Mouse (Mus musculus) layer of hippocampus, adult 9-10 months (tissue): ENCODE measurements around the gene Tsacc.
A peak's percentile ranks its signal among the peaks of the same experiment; 100 is the strongest.
"Not testable (repeated sequence)": the region's sequence is repeated elsewhere in the genome, so short reads cannot be mapped to it uniquely, and the experiment has no call there.

Experiments used
- DNase-seq: peaks from one replicate; pipeline ENCODE4 v3.0.0; 2022; ENCODE audit warnings: low spot score

The Tsacc gene

GRCm38 (mm10) chr3:88296561-88297318 lies at the start of gene Tsacc, which contains the start of gene Cct3:
Gene Tsacc, minus strand, starts transcription at chr3:88296999.
Gene Cct3, plus strand, starts transcription at chr3:88297116.
- DNase-seq = peak; percentile 96

GRCm38 (mm10) chr3:88339006-88339405 lies 42.2 kb upstream of the Tsacc start:
- DNase-seq = no peak

GRCm38 (mm10) chr3:88338316-88338715 lies 41.5 kb upstream of the Tsacc start:
- no peak for DNase-seq

- DNase-seq = no peak
Measured at GRCm38 (mm10) chr3:88337367-88338020, 40.7 kb upstream of the Tsacc start.

- peak; percentile 93 for DNase-seq
Measured at GRCm38 (mm10) chr3:88336058-88337013, 39.5 kb upstream of the Tsacc start, which contains the start of the genes Tmem79 and Smg5. Gene Tmem79, minus strand, starts transcription at chr3:88336148. Gene Smg5, plus strand, starts transcription at chr3:88336260.

GRCm38 (mm10) chr3:88335436-88336053 lies 38.7 kb upstream of the Tsacc start:
- DNase-seq = no peak

- no peak for DNase-seq
Measured at GRCm38 (mm10) chr3:88334902-88335435, 38.2 kb upstream of the Tsacc start.

- no peak for DNase-seq
Measured at GRCm38 (mm10) chr3:88334029-88334658, 37.3 kb upstream of the Tsacc start.

GRCm38 (mm10) chr3:88331282-88331681 lies 34.5 kb upstream of the Tsacc start:
- DNase-seq = no peak

- DNase-seq = no peak
Measured at GRCm38 (mm10) chr3:88328956-88329355, 32.2 kb upstream of the Tsacc start.

- DNase-seq = no peak
Measured at GRCm38 (mm10) chr3:88324951-88325405, 28.2 kb upstream of the Tsacc start, which contains the start of gene Glmp. Gene Glmp, plus strand, starts transcription at chr3:88325023.

- no peak for DNase-seq
Measured at GRCm38 (mm10) chr3:88299172-88299571, 2.4 kb upstream of the Tsacc start.

GRCm38 (mm10) chr3:88297321-88297851 lies 587 bp upstream of the Tsacc start:
- DNase-seq = peak; percentile 25

- DNase-seq = no peak
Measured at GRCm38 (mm10) chr3:88296110-88296560, 664 bp downstream of the Tsacc start.

- not testable (repeated sequence) for DNase-seq
Measured at GRCm38 (mm10) chr3:88295272-88295671, 1.5 kb downstream of the Tsacc start.

GRCm38 (mm10) chr3:88291970-88292369 lies 4.8 kb downstream of the Tsacc start:
- no peak for DNase-seq

GRCm38 (mm10) chr3:88288133-88288713 lies 8.6 kb downstream of the Tsacc start:
- not testable (repeated sequence) for DNase-seq

- no peak for DNase-seq
Measured at GRCm38 (mm10) chr3:88287110-88287509, 9.7 kb downstream of the Tsacc start, which contains the start of gene Gm38392. Gene Gm38392, minus strand, starts transcription at chr3:88287210.

- DNase-seq = not testable (repeated sequence)
Measured at GRCm38 (mm10) chr3:88285565-88285895, 11.3 kb downstream of the Tsacc start.
